Mouse (Mus musculus) midbrain, embryonic 16.5 days (tissue): Measurements from ENCODE around the gene Tbx2. TPM values are rescaled to one million over a fixed set of nuclear protein-coding genes. Genes with fewer than 3 reads are reported as not detected.

Source experiments
- ATAC-seq: fragments of 200-750 bp; cut with Nextera tagmentation; 2 replicates; pipeline ENCODE4 v1.8.0; 2017; ENCODE audit warnings: moderate TSS enrichment
- H3K27ac ChIP-seq: fragments of 300-500 bp; sonication (generic); 2 replicates; pipeline ENCODE4 v1.5.1; 2014; ENCODE audit warnings: mild to moderate bottlenecking, low read length, mixed read lengths
- H3K27me3 ChIP-seq: fragments of 300-500 bp; sonication (generic); 2 replicates; pipeline ENCODE4 v1.6.1; 2014; ENCODE audit warnings: low read depth, low read length, mixed read lengths; ENCODE audit not compliant: control insufficient read depth, insufficient read depth
- H3K36me3 ChIP-seq: fragments of 300-500 bp; sonication (generic); 2 replicates; pipeline ENCODE4 v1.6.1; 2014; ENCODE audit warnings: mild to moderate bottlenecking, low read length, moderate library complexity, mixed read lengths; ENCODE audit not compliant: control insufficient read depth, insufficient read depth
- H3K4me1 ChIP-seq: fragments of 300-500 bp; sonication (generic); 2 replicates; pipeline ENCODE4 v1.6.1; 2014; ENCODE audit warnings: mild to moderate bottlenecking, low read length, mixed read lengths; ENCODE audit not compliant: control insufficient read depth, insufficient read depth
- H3K4me2 ChIP-seq: fragments of 300-500 bp; sonication (generic); 2 replicates; pipeline ENCODE4 v1.6.1; 2014; ENCODE audit warnings: mild to moderate bottlenecking, low read length, mixed read lengths
- H3K4me3 ChIP-seq: fragments of 300-500 bp; sonication (generic); 2 replicates; pipeline ENCODE4 v1.5.1; 2014; ENCODE audit warnings: low read depth, mild to moderate bottlenecking, low read length, moderate library complexity, mixed read lengths
- H3K9ac ChIP-seq: fragments of 300-500 bp; sonication (generic); 2 replicates; pipeline ENCODE4 v1.6.1; 2014; ENCODE audit warnings: low read depth, low read length, mixed read lengths
- H3K9me3 ChIP-seq: fragments of 300-500 bp; sonication (generic); replicated peaks from 2 replicates; pipeline ENCODE4 v1.6.1; 2014; ENCODE audit warnings: mild to moderate bottlenecking, low read length, mixed read lengths; ENCODE audit not compliant: control insufficient read depth, poor library complexity, severe bottlenecking
- WGBS: fragments of 180-500 bp; shearing (Covaris S2); extraction: QIAGEN DNeasy Blood & Tissue Kit; methylation state at CpG from one replicate; pipeline ENCODE4 v1.1.7; 2014; 5-methylcytosine and 5-hydroxymethylcytosine counted together
- polyA plus RNA-seq: library from polyadenylated mRNA; unstranded; fragments of >200 nt; fragmentation: Nextera tagmentation; extraction: Ambion mirVana; gene quantifications from 2 replicates; pipeline ENCODE4 v1.2.1, GENCODE M21; 2015

The Tbx2 gene
- polyA plus RNA-seq, 1 experiment from 2014 or later = 0.57 TPM

DNA sequence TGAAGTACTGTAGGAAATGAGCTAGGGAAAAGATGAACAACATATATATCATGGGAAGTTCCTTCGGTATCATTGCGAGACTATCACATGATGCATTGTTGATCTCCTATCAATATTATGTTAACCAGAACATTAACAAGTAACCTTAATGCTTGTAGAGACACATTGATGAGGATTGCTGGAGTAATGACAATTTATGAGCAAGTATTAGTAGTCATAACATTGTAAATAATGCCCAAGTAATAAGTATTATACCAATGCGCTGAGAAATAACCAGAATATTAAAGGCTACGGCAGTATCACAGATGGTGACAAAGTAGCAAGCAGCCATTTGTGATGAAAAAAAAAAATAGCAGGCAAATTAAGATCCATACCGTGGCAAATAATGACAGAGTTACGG lies 54.9 kb downstream of the Tbx2 start:
- H3K27me3 ChIP-seq = peaks cover 56% of the 10 kb centered on the region
- WGBS = 21% methylated on average over 6 of the region's 6 CpGs
- H3K4me2 ChIP-seq = no peak overlapping the region
- H3K36me3 ChIP-seq = no peaks in the 10 kb centered on the region
- no peak for ATAC-seq
- H3K4me3 ChIP-seq = no peak overlapping the region
- no peaks in the 10 kb centered on the region for H3K9me3 ChIP-seq
- H3K9ac ChIP-seq = no peak overlapping the region
- no peak overlapping the region for H3K27ac ChIP-seq
- H3K4me1 ChIP-seq = no peaks in the 10 kb centered on the region

DNA sequence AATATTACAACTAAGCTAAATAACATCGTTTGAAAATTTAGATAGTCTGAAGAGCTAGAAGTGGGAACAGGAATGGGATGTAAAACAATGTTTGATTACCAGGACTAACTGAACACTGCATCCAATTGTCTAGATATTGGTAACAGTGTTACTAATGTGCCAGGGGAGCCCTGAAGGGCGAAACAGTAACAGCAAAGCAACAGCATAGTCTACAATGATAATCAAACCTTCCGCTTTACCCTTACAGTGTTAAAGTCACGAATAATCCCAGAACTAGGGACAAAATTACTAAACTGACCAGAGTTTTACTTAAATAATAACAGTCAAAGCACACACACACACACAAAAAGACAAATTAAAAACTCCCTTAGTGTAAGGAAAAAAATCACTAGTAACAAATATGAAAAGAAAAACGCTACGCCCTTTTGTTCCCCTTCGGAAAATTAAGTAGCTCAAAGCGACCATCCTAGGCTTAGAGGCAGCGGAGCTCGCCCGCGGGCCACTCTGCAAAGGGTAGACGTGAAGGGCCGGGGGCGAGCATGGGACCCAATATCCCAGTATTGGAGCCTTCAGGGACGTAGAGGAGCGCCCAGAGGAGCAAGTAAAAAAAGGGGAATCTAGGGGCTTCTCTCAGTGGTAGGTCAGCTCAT lies 55.6 kb downstream of the Tbx2 start:
- Histone ChIP-seq H3K9ac (no peak overlapping the region), H3K27ac (no peak overlapping the region), H3K36me3 (no peaks in the 10 kb centered on the region), H3K4me1 (no peaks in the 10 kb centered on the region), H3K27me3 (peaks cover 63% of the 10 kb centered on the region), H3K4me3 (no peak overlapping the region), H3K4me2 (no peak overlapping the region), H3K9me3 (no peaks in the 10 kb centered on the region)
- no peak for ATAC-seq
- under 1% methylated on average over 17 of the region's 17 CpGs for WGBS

DNA sequence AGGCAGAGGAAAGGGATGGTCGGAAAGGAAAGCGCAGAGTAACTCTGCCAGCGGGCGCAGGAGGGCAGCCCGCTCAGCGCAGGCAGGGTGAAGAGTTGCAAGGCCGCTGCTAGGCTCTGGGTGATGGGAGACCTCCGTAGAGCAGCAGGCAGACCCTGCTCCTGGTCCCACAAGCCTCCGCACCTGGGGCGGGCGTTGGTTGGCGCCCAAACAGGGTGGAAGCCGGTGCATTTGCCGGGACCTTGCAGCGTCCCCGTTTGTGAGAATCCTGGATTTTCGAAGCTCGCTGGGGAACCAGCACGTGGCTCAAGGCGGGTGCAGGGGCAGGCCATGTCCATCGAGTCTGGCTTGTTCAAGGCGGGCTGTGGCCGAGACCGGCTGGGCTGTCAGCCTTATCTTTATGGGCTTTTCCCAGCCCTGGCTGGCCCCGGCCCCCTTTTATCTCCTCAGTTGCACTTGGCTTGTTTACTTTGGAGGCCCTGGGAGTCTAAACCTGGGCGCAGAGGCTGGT lies 56.2 kb downstream of the Tbx2 start:
- Histone ChIP-seq H3K9ac (no peak overlapping the region), H3K9me3 (no peaks in the 10 kb centered on the region), H3K27ac (no peak overlapping the region), H3K36me3 (no peaks in the 10 kb centered on the region), H3K27me3 (peaks cover 69% of the 10 kb centered on the region), H3K4me2 (no peak overlapping the region), H3K4me3 (no peak overlapping the region), H3K4me1 (no peaks in the 10 kb centered on the region)
- ATAC-seq = no peak
- WGBS = 5% methylated on average over 26 of the region's 26 CpGs

DNA sequence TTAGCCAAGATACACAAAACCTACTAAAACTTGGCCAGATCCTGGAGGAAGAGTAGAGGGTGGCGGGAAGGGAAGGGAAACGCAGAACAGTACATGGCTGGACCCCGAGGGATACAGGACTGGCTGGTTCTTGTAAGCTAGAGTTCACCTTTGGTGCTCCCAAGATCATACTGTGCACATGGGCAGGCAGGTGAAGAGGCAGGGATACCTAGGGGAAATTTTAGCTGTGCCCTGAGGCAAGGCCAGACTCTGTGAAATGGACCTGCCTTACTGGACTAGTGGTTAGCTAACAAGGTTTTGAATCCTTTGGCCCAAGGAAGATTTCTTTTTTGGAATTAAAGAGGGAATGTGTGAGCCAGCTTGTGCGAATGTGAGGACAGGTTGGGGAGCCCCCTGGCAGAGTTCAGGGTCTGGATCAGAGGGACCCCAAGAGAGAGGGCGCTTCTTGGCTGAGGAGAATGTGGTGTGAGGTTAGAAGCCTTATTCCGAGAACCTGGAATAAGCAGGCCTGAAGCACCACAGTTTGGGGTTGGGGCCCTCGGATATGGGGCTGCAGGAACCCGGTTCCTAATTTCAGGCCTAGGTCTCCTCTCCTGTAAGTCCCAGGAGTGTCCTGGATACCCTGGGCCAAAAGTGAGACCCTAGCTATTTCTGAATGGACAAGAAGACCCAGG lies 56.8 kb downstream of the Tbx2 start:
- no peak for ATAC-seq
- H3K4me3 ChIP-seq = no peak overlapping the region
- WGBS = 20% methylated on average over 8 of the region's 8 CpGs
- no peaks in the 10 kb centered on the region for H3K9me3 ChIP-seq
- H3K9ac ChIP-seq = no peak overlapping the region
- H3K27ac ChIP-seq = no peak overlapping the region
- no peaks in the 10 kb centered on the region for H3K4me1 ChIP-seq
- H3K4me2 ChIP-seq = no peak overlapping the region
- no peaks in the 10 kb centered on the region for H3K36me3 ChIP-seq
- H3K27me3 ChIP-seq = peaks cover 72% of the 10 kb centered on the region

DNA sequence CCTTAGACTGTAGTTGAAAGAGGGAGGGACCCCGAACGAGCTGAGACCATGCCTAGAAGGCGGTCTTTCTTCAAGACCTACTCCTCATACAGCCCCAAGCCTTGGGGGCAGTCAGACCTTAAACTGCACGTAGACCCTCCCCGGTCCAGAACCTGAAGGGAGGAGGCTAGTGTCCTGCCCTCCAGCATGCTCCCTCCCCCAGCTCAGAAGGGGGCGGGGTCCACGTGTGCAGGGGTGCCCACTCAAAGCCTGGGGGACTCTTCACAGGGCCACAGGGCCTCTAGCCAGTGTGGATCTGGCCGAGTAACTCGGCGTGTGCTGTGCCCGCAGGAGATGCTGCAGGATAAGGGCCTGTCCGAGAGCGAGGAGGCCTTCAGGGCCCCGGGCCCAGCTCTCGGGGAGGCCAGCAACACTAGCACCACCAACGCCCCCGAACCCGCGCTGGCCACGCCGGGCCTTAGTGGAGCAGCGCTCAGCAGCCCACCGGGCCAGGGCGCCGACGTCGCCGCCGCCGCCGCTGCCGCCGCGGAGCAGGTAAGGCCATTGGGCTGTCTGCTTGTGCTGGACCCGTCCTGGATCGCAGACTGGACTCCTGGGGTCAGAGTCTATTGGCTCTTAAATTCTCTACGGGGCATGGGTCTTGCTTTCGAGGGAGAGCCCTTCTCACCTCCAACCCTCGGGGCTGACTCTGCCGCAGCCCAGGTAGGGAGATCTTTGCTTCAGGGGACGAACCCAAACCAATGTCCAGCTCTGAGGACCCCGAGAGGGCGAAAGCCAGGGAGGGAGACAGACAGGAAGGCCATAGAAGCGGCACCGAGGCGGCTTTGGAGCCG lies 57.6 kb downstream of the Tbx2 start:
- no peak overlapping the region for H3K4me2 ChIP-seq
- 1% methylated on average over 47 of the region's 47 CpGs for WGBS
- no peak overlapping the region for H3K27ac ChIP-seq
- H3K27me3 ChIP-seq = peaks cover 64% of the 10 kb centered on the region
- H3K4me1 ChIP-seq = peaks cover 3% of the 10 kb centered on the region
- H3K36me3 ChIP-seq = no peaks in the 10 kb centered on the region
- H3K4me3 ChIP-seq = no peak overlapping the region
- H3K9me3 ChIP-seq = no peaks in the 10 kb centered on the region
- ATAC-seq = no peak
- no peak overlapping the region for H3K9ac ChIP-seq

DNA sequence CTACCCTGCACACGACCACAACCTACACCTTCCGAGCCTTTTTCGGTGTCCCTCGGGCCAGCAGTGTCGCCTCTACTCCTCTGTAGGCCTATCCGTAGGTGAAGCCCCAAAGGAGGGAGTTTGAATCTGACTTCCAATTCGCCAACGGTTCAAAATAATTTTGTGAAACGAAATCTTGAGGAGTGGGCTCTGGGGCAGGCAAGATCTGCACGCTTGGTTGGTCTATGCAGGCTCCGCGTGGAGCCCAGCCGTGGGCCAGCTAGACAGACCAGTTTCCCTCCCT lies 58.2 kb downstream of the Tbx2 start:
- no peaks in the 10 kb centered on the region for H3K9me3 ChIP-seq
- H3K4me2 ChIP-seq = no peak overlapping the region
- peaks cover 5% of the 10 kb centered on the region for H3K4me1 ChIP-seq
- H3K9ac ChIP-seq = no peak overlapping the region
- no peak overlapping the region for H3K4me3 ChIP-seq
- H3K36me3 ChIP-seq = no peaks in the 10 kb centered on the region
- 3% methylated on average over 13 of the region's 13 CpGs for WGBS
- no peak overlapping the region for H3K27ac ChIP-seq
- peaks cover 63% of the 10 kb centered on the region for H3K27me3 ChIP-seq
- ATAC-seq = no peak

DNA sequence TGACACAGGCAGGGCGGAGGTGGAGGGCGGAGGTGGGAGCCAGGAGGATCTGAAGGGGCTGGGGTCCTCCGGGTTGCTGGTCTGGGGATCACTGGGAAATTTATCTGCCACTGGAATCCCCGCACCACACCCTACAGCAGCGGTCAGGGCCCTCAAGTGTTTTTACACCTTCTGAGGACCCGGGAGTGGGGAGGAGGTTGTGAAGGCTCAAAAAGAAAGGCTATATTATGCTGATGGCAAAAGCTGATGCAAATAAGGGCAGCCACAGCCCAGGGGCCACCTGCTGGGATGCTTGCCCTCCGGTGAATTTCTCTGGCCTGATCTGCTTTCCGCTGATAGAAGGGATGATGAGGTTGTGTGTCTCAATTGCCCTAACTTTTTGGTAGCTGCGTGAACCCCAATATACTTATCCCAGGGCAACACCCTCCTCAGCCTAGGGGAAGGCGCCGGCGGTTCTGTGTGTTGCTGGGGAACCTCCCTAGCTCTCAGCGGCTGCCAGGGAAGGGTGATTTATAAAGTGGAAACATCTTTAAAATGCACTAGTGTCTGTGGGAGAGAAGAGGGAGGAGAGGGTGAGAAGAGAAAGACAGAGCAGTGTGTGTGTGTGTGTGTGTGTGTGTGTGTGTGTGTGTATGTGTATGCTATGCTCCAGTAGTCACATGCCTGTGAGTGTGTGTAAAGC lies 58.8 kb downstream of the Tbx2 start:
- ATAC-seq = no peak
- no peaks in the 10 kb centered on the region for H3K9me3 ChIP-seq
- H3K9ac ChIP-seq = no peak overlapping the region
- WGBS = 1% methylated on average over 13 of the region's 13 CpGs
- peaks cover 5% of the 10 kb centered on the region for H3K4me1 ChIP-seq
- no peaks in the 10 kb centered on the region for H3K36me3 ChIP-seq
- H3K4me2 ChIP-seq = no peak overlapping the region
- peaks cover 63% of the 10 kb centered on the region for H3K27me3 ChIP-seq
- H3K4me3 ChIP-seq = no peak overlapping the region
- no peak overlapping the region for H3K27ac ChIP-seq
